Mouse (Mus musculus): Measurements from ENCODE around the gene Rhbdl3.

Gene Rhbdl3

GRCm38 (mm10) chr11:80386790-80387189 lies 86.1 kb downstream of the Rhbdl3 start:
- DNase-seq = no peak

- DNase-seq = no peak
Observed at GRCm38 (mm10) chr11:80389885-80390284, 89.2 kb downstream of the Rhbdl3 start.

- no peak for DNase-seq
Observed at GRCm38 (mm10) chr11:80391407-80392120, 90.9 kb downstream of the Rhbdl3 start.

GRCm38 (mm10) chr11:80395930-80396329 lies 95.2 kb downstream of the Rhbdl3 start:
- no peak for DNase-seq

- no peak for DNase-seq
Observed at GRCm38 (mm10) chr11:80396617-80397016, 95.9 kb downstream of the Rhbdl3 start.
